Mouse (Mus musculus) lung, postnatal 0 days (tissue): ENCODE data around the gene Ccndbp1.

Source experiments
- CTCF ChIP-seq: IDR thresholded peaks from 2 replicates; pipeline ENCODE4 v1.5.1; 2016; ENCODE audit warnings: antibody characterized with exemption, mild to moderate bottlenecking
- EP300 ChIP-seq: IDR thresholded peaks from 2 replicates; pipeline ENCODE4 v1.6.1; 2016; ENCODE audit warnings: antibody characterized with exemption, mild to moderate bottlenecking, control low read depth

- TF ChIP-seq CTCF (no peak), EP300 (no peak)
Observed at GRCm38 (mm10) chr2:121057997-121058396, 49.8 kb downstream of the Ccndbp1 start.
